ENCODE assay signal across 7 mouse cellular contexts in genomic region chr13:91093162-91093561, GRCm38 (mm10).
DNase-seq lines count a peak whose midpoint lies in the region; ATAC-seq and TF ChIP-seq lines count a peak whose summit lies in the region.

No protein-coding gene starts in this region.

- peak overlapping the region; percentile 36 for H3K4me2 ChIP-seq in embryonic facial prominence, embryonic 14.5 days (ENCODE audit: low read depth, low read length)
- peak overlapping the region; percentile 16; the same call in 1 of the 2 replicates for H3K4me2 ChIP-seq in hindbrain, postnatal 0 days (ENCODE audit: low read depth, low read length)
- no peak overlapping the region for H3K4me2 ChIP-seq in limb, embryonic 15.5 days
- peak overlapping the region; percentile 10; the same call in 1 of the 2 replicates for H3K4me2 ChIP-seq in neural tube, embryonic 13.5 days

- peak; percentile 70; the same call in 1 of the 2 replicates for ATAC-seq in embryonic facial prominence, embryonic 14.5 days (ENCODE audit: low read depth)
- ATAC-seq in hindbrain, postnatal 0 days, result peak; percentile 68; the same call in 1 of the 2 replicates
- no peak for ATAC-seq in limb, embryonic 15.5 days (ENCODE audit: insufficient number of reproducible peaks, low FRiP score, low TSS enrichment, low read depth)
- peak; percentile 77 for ATAC-seq in neural tube, embryonic 13.5 days (ENCODE audit: low read depth)

- H3K27me3 ChIP-seq in embryonic facial prominence, embryonic 14.5 days (replicated peaks; ENCODE audit: control insufficient read depth, insufficient read depth, low read length), result no peaks in the 10 kb centered on the region
- H3K27me3 ChIP-seq in hindbrain, postnatal 0 days (ENCODE audit: insufficient read depth, low read length), result no peaks in the 10 kb centered on the region
- no peaks in the 10 kb centered on the region for H3K27me3 ChIP-seq in limb, embryonic 15.5 days
- no peaks in the 10 kb centered on the region for H3K27me3 ChIP-seq in neural tube, embryonic 13.5 days

- H3K36me3 ChIP-seq in embryonic facial prominence, embryonic 14.5 days (ENCODE audit: control insufficient read depth, insufficient read depth, low read length), result no peaks in the 10 kb centered on the region
- H3K36me3 ChIP-seq in hindbrain, postnatal 0 days (ENCODE audit: insufficient read depth, low read length), result no peaks in the 10 kb centered on the region
- no peaks in the 10 kb centered on the region for H3K36me3 ChIP-seq in limb, embryonic 15.5 days
- no peaks in the 10 kb centered on the region for H3K36me3 ChIP-seq in neural tube, embryonic 13.5 days

- no peaks in the 10 kb centered on the region for H3K9me3 ChIP-seq in embryonic facial prominence, embryonic 14.5 days (ENCODE audit: control insufficient read depth, low read length)
- H3K9me3 ChIP-seq in hindbrain, postnatal 0 days (ENCODE audit: low read length), result no peaks in the 10 kb centered on the region
- no peaks in the 10 kb centered on the region for H3K9me3 ChIP-seq in limb, embryonic 15.5 days
- H3K9me3 ChIP-seq in neural tube, embryonic 13.5 days, result 0 out of 2 replicates have a peak, but pooled peaks cover 4% of the 10 kb centered on the region

- peaks cover 24% of the 10 kb centered on the region for H3K4me1 ChIP-seq in embryonic facial prominence, embryonic 14.5 days (ENCODE audit: control insufficient read depth, insufficient read depth, low read length)
- peaks cover 9% of the 10 kb centered on the region; the same call in 1 of the 2 replicates for H3K4me1 ChIP-seq in hindbrain, postnatal 0 days (ENCODE audit: insufficient read depth, low read length)
- H3K4me1 ChIP-seq in limb, embryonic 15.5 days, result peaks cover 10% of the 10 kb centered on the region; the same call in 1 of the 2 replicates
- peaks cover 14% of the 10 kb centered on the region for H3K4me1 ChIP-seq in neural tube, embryonic 13.5 days (replicated peaks)

- H3K27ac ChIP-seq in embryonic facial prominence, embryonic 14.5 days (replicated peaks; ENCODE audit: low read depth, low read length), result peak overlapping the region; percentile 87
- no peak overlapping the region for H3K27ac ChIP-seq in hindbrain, postnatal 0 days
- H3K27ac ChIP-seq in limb, embryonic 15.5 days, result peak overlapping the region; percentile 43; the same call in 1 of the 2 replicates
- H3K27ac ChIP-seq in neural tube, embryonic 13.5 days (replicated peaks), result no peak overlapping the region

- no peak overlapping the region for H3K9ac ChIP-seq in embryonic facial prominence, embryonic 14.5 days (ENCODE audit: low read depth, low read length)
- H3K9ac ChIP-seq in hindbrain, postnatal 0 days (replicated peaks; ENCODE audit: low read length), result no peak overlapping the region
- H3K9ac ChIP-seq in limb, embryonic 15.5 days, result no peak overlapping the region
- H3K9ac ChIP-seq in neural tube, embryonic 13.5 days, result no peak overlapping the region

- no peak overlapping the region for H3K4me3 ChIP-seq in embryonic facial prominence, embryonic 14.5 days (ENCODE audit: low read depth, low read length)
- H3K4me3 ChIP-seq in hindbrain, postnatal 0 days (ENCODE audit: low read length), result no peak overlapping the region
- H3K4me3 ChIP-seq in limb, embryonic 15.5 days, result no peak overlapping the region
- no peak overlapping the region for H3K4me3 ChIP-seq in neural tube, embryonic 13.5 days

- TF ChIP-seq CTCF in hindbrain, postnatal 0 days (IDR thresholded peaks at IDR 0.05; ENCODE audit: low read depth), result peak; percentile 83

- 19% methylated on average over 6 of the region's 6 CpGs for WGBS in embryonic facial prominence, embryonic 14.5 days
- WGBS in hindbrain, postnatal 0 days, result 17% methylated on average over 6 of the region's 6 CpGs
- 13% methylated on average over 6 of the region's 6 CpGs for WGBS in limb, embryonic 15.5 days
- 24% methylated on average over 6 of the region's 6 CpGs for WGBS in neural tube, embryonic 13.5 days

- peak; percentile 52 for DNase-seq in testis, postnatal 10 days (ENCODE audit: low spot score)
- DNase-seq in testis, postnatal 14 days (ENCODE audit: low spot score), result no peak
- peak; percentile 59 for DNase-seq in adipocyte (ENCODE audit: low spot score)
- DNase-seq in embryonic facial prominence, embryonic 14.5 days (ENCODE audit: low spot score), result peak; percentile 76
- peak; percentile 74 for DNase-seq in hindbrain, postnatal 0 days (ENCODE audit: low spot score)

Comparison
In these comparisons a context has a peak if more than half of its experiments do, and no peak if none do; other contexts are left out.
1. H3K27ac ChIP-seq: peak in embryonic facial prominence, embryonic 14.5 days (single experiment) and limb, embryonic 15.5 days (single experiment); none in hindbrain, postnatal 0 days (single experiment) and neural tube, embryonic 13.5 days (single experiment).